Mouse (Mus musculus) hindbrain, postnatal 0 days (tissue): ENCODE measurements around the gene Ids. TPM values are rescaled to one million over a fixed set of nuclear protein-coding genes. Genes with fewer than 3 reads are reported as not detected.

Source experiments
- ATAC-seq: fragments of 200-750 bp; cut with Nextera tagmentation; 2 replicates; pipeline ENCODE4 v1.8.0; 2017; ENCODE audit warnings: mild to moderate bottlenecking, moderate TSS enrichment, moderate library complexity
- DNase-seq: peaks from one replicate; pipeline ENCODE4 v3.0.0-alpha.2; 2015; ENCODE audit warnings: low spot score
- H3K27ac ChIP-seq: fragments of 300-500 bp; sonication (generic); 2 replicates; pipeline ENCODE4 v1.5.1; 2014; ENCODE audit warnings: mild to moderate bottlenecking
- H3K27me3 ChIP-seq: fragments of 300-500 bp; sonication (generic); 2 replicates; pipeline ENCODE4 v1.6.1; 2014; ENCODE audit warnings: low read length, mixed read lengths; ENCODE audit not compliant: insufficient read depth
- H3K36me3 ChIP-seq: fragments of 300-500 bp; sonication (generic); 2 replicates; pipeline ENCODE4 v1.6.1; 2014; ENCODE audit warnings: low read length, mixed read lengths; ENCODE audit not compliant: insufficient read depth
- H3K4me1 ChIP-seq: fragments of 300-500 bp; sonication (generic); 2 replicates; pipeline ENCODE4 v1.6.1; 2014; ENCODE audit warnings: antibody characterized with exemption, low read length, mixed read lengths; ENCODE audit not compliant: insufficient read depth
- H3K4me2 ChIP-seq: fragments of 300-500 bp; sonication (generic); 2 replicates; pipeline ENCODE4 v1.6.1; 2014; ENCODE audit warnings: low read depth, mild to moderate bottlenecking, low read length, moderate library complexity, mixed read lengths
- H3K4me3 ChIP-seq: fragments of 300-500 bp; sonication (generic); 2 replicates; pipeline ENCODE4 v1.5.1; 2014; ENCODE audit warnings: low read length
- H3K9ac ChIP-seq: fragments of 300-500 bp; sonication (generic); replicated peaks from 2 replicates; pipeline ENCODE4 v1.6.1; 2014; ENCODE audit warnings: mild to moderate bottlenecking, low read length, moderate library complexity, mixed read lengths
- H3K9me3 ChIP-seq: fragments of 300-500 bp; sonication (generic); 2 replicates; pipeline ENCODE4 v1.6.1; 2016; ENCODE audit warnings: low read length, mixed read lengths
- CTCF ChIP-seq: IDR thresholded peaks from 2 replicates; pipeline ENCODE4 v1.5.1; 2016; ENCODE audit warnings: antibody characterized with exemption, control low read depth, low read depth
- WGBS: fragments of 180-500 bp; shearing (Covaris S2); extraction: QIAGEN DNeasy Blood & Tissue Kit; methylation state at CpG from one replicate; pipeline ENCODE4 v1.1.7; 2014; 5-methylcytosine and 5-hydroxymethylcytosine counted together
- polyA plus RNA-seq: library from polyadenylated mRNA; unstranded; fragments of >200 nt; fragmentation: Nextera tagmentation; extraction: Ambion mirVana; gene quantifications from 2 replicates; pipeline ENCODE4 v1.2.1, GENCODE M21; 2015
- total RNA-seq: library from RNA; depleted of rRNA; stranded (reverse); fragments of >200 nt; gene quantifications from 2 replicates; pipeline ENCODE4 v1.2.3, GENCODE M21; 2014

Ids gene
- total and polyA plus RNA-seq, 2 experiments from 2014 or later: 20.8 to 126 TPM

DNA sequence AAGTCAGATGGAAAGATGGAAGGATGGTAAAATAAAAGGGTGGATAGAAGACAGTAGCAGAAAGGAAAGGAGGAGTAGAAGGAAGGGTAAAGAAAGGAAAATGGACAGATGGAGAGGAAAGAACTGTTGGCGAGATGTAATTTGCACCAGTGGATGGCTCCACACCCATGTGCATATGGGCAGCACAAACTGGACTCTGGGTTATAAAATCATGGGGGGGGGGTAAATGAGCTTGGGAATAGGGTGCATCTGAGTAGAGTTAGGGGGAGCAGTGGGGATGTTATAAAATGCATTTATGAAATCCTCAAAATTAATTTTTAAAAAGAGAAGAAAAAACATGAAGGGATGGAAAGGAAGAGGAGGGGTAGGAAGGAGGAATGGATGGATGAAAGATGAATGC is 682 bp downstream of the Ids start:
- H3K27ac ChIP-seq: peak overlapping the region; percentile 74
- WGBS: 50% methylated on average over 1 of the region's 1 CpGs
- peaks cover 3% of the 10 kb centered on the region; the same call in 1 of the 2 replicates for H3K36me3 ChIP-seq

DNA sequence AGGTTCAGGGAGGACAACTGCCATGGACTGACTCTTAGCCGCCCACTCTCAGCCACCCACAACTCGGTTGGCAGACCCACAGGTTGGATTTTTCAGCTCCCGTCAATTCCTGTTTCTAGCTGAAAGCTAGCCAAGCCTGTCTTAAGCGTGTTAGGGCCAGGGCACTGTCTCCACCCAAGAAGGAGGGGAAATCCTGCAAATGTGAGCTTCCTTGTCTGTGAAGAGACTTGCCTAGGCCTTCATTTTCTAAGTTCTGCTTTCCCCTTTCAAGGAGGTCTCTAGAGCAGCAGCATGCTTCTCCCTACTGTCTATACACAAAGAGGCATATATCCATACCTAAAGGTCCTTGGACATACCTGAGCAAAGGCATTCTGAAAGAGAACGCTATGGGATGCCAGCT is 1.4 kb downstream of the Ids start:
- ATAC-seq (peak; percentile 6; the same call in 1 of the 2 replicates), DNase-seq (no peak)
- Histone ChIP-seq H3K36me3 (peaks cover 3% of the 10 kb centered on the region; the same call in 1 of the 2 replicates), H3K27me3 (no peaks in the 10 kb centered on the region), H3K27ac (0 out of 2 replicates have a peak overlapping the region, but pooled peaks have one; percentile 74), H3K4me3 (peak overlapping the region; percentile 51), H3K4me1 (no peaks in the 10 kb centered on the region), H3K9me3 (no peaks in the 10 kb centered on the region), H3K9ac (peak overlapping the region; percentile 56; the same call in 1 of the 2 replicates), H3K4me2 (peak overlapping the region; percentile 55)
- no peak for TF ChIP-seq CTCF
- 61% methylated on average over 5 of the region's 5 CpGs for WGBS

More for the DNA sequence above, 682 bp downstream of the Ids start:
- no peak for TF ChIP-seq CTCF
- DNase-seq (no peak), ATAC-seq (no peak)
- no peaks in the 10 kb centered on the region for H3K27me3 ChIP-seq
- H3K4me3 ChIP-seq: peak overlapping the region; percentile 51
- H3K4me2 ChIP-seq: peak overlapping the region; percentile 55
- H3K4me1 ChIP-seq: no peaks in the 10 kb centered on the region
- H3K9me3 ChIP-seq: no peaks in the 10 kb centered on the region
- peak overlapping the region; percentile 56 for H3K9ac ChIP-seq

DNA sequence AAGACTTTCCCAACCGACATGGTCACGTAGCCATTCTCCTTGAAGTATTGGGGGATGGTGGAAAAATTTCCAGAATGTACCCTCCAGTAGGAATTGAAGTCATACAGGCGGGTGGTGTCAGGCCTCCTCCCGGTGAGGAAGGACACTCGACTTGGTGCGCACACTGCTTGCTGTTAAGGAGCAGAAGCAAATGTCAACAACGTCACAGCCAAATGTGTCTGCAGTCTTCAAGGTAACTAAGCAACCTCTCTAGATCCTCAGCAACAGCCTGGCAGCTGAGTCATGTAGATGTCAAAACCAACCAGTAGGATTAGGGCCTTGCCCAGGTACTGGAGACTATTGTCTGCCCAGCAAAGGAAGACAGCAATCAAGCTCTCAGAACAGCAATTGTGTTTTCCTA is 1.9 kb downstream of the Ids start:
- no peak for TF ChIP-seq CTCF
- Histone ChIP-seq H3K4me1 (no peaks in the 10 kb centered on the region), H3K4me3 (no peak overlapping the region; the same call in 1 of the 2 replicates), H3K4me2 (peak overlapping the region; percentile 55), H3K9me3 (no peaks in the 10 kb centered on the region), H3K36me3 (peaks cover 3% of the 10 kb centered on the region; the same call in 1 of the 2 replicates), H3K27ac (no peak overlapping the region), H3K27me3 (no peaks in the 10 kb centered on the region), H3K9ac (peak overlapping the region; percentile 56; the same call in 1 of the 2 replicates)
- whole genome bisulfite sequencing: 79% methylated on average over 7 of the region's 7 CpGs
- no peak for ATAC-seq
- DNase-seq: peak; percentile 3

DNA sequence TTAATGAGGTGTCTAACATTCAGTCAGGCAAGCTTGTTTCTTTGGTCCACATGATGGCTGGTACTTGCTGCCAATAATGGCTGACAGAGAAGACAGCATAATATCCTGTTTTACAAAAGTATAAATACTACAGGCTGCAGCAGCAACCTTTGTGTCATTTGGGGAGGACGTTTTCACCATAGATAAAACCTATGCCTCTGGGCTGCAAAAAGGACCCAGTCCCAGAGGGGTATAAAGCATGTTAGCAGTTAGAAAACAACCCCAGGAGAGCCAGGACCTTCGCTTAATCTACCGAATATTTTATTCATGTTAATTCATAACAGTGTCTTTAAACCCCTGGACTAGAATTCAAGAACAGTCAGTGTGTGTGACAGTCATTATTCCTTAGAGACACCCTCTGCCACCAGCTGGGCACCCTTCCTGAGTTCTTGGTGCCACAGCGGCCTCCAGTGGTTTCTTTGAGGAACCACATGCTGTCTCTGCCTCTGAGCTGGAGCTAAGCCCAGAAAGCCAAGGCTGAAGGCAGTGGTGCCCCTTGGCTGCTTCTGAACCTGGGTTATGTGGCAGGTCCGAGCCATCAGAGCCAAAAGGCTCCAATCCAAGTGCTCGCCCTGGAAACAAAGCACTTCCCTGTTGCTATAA is 34.6 kb downstream of the Ids start:
- H3K36me3 ChIP-seq: no peaks in the 10 kb centered on the region
- no peaks in the 10 kb centered on the region for H3K27me3 ChIP-seq
- 21% methylated on average over 6 of the region's 6 CpGs for WGBS
- no peaks in the 10 kb centered on the region for H3K4me1 ChIP-seq
- TF ChIP-seq CTCF: peak; percentile 85
- no peaks in the 10 kb centered on the region for H3K9me3 ChIP-seq
- peak; percentile 79 for ATAC-seq
- no peak overlapping the region for H3K4me2 ChIP-seq
- peak; percentile 82 for DNase-seq
- no peak overlapping the region for H3K27ac ChIP-seq
- H3K9ac ChIP-seq: no peak overlapping the region
- no peak overlapping the region for H3K4me3 ChIP-seq

DNA sequence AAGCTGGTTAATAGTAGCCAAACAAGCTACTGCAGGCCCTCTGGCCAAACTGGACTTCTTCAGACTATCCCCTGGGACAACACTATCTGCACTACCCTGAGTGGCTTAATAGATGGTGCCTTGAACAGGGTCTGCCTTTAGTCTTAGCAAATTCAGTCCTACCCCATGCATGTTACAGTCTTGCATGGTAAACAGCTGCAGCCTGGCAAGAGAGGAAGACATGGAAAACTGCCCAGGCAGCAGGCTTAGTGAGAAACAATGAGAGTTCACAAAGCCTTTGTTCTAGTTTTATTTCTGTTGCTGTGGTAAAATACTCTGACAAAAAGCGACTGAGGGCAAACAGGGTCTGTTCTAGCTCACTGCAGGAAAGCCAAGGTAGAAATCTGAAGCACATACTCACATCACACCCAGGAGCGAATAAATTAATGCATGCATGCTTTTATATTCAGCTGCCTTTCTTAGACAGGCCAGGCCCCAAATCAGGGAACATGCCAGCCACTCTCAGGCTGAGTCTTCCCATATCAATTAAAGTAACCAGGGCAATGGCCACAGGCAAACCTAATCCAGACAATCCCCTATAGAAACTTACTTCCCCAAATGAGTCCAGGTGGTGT is 36.2 kb downstream of the Ids start:
- WGBS: 31% methylated on average over 2 of the region's 2 CpGs
- H3K4me3 ChIP-seq: no peak overlapping the region
- peak; percentile 38 for DNase-seq
- no peaks in the 10 kb centered on the region for H3K9me3 ChIP-seq
- no peak overlapping the region for H3K9ac ChIP-seq
- no peaks in the 10 kb centered on the region for H3K4me1 ChIP-seq
- no peak overlapping the region for H3K27ac ChIP-seq
- TF ChIP-seq CTCF: no peak
- no peaks in the 10 kb centered on the region for H3K36me3 ChIP-seq
- no peaks in the 10 kb centered on the region for H3K27me3 ChIP-seq
- ATAC-seq: no peak
- H3K4me2 ChIP-seq: no peak overlapping the region

DNA sequence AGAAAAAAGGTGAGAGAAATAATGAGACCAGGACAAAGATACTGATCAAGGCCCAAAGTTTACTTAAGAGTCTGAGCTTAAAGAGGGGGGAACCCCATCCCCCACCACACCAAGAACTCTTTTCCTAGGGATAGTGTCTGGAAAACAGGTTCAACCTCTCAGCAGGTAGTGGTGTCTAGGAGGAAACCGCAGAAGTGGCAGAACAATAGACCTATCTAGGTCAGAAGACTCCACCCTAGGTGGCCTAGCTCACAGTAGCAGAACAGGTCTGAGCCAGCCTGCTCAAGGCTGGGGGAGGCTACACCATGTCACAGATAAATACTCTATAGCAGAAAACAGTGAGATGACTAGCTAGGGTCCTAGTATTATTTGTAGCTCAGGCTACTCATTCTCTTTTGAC is 37.2 kb downstream of the Ids start:
- no peaks in the 10 kb centered on the region for H3K36me3 ChIP-seq
- H3K9me3 ChIP-seq: no peaks in the 10 kb centered on the region

DNA sequence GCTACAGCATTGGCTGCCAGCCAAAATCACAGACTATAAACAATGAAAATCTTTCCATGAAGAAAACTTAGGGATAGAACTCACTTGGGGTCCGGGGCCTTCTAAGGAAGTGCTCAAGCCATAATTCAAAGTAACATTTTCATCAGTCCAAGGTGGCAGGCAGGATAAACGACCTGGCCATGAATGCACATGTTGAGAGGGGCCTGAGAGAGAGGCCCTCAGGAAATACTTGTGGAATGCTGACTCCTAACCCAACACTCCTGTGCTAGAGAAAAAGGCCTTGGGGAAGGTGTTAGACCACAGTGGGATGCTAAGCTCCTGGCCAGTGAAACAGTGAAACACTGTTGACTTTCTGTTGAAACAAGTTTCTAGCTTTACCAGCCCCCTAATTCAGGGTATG is 45.6 kb downstream of the Ids start:
- DNase-seq (no peak), ATAC-seq (no peak)
- no peak overlapping the region for H3K4me3 ChIP-seq
- TF ChIP-seq CTCF: no peak
- H3K4me2 ChIP-seq: no peak overlapping the region
- H3K36me3 ChIP-seq: no peaks in the 10 kb centered on the region
- 37% methylated on average over 2 of the region's 2 CpGs for WGBS
- no peak overlapping the region for H3K9ac ChIP-seq
- H3K27me3 ChIP-seq: no peaks in the 10 kb centered on the region
- H3K9me3 ChIP-seq: no peaks in the 10 kb centered on the region
- H3K27ac ChIP-seq: no peak overlapping the region
- H3K4me1 ChIP-seq: no peaks in the 10 kb centered on the region

More for the DNA sequence above, 37.2 kb downstream of the Ids start:
- Histone ChIP-seq H3K27ac (no peak overlapping the region), H3K27me3 (no peaks in the 10 kb centered on the region), H3K4me1 (no peaks in the 10 kb centered on the region), H3K4me2 (no peak overlapping the region), H3K4me3 (no peak overlapping the region), H3K9ac (no peak overlapping the region)
- ATAC-seq: no peak
- TF ChIP-seq CTCF: no peak
- DNase-seq: no peak
- 53% methylated on average over 1 of the region's 1 CpGs for WGBS
